Mouse (Mus musculus) midbrain, embryonic 10.5 days (tissue): Measurements from ENCODE around the gene Duox2. TPM values are rescaled to one million over a fixed set of nuclear protein-coding genes. Genes with fewer than 3 reads are reported as not detected.

Source experiments
- DNase-seq: peaks from one replicate; pipeline ENCODE4 v3.0.0-alpha.2; 2017; ENCODE audit warnings: low spot score
- H3K27ac ChIP-seq: fragments of 300-500 bp; sonication (generic); replicated peaks from 2 replicates; pipeline ENCODE4 v1.5.1; 2016; ENCODE audit warnings: mild to moderate bottlenecking
- H3K27me3 ChIP-seq: fragments of 300-500 bp; sonication (generic); 2 replicates; pipeline ENCODE4 v1.6.1; 2016; ENCODE audit warnings: low read depth, mild to moderate bottlenecking; ENCODE audit not compliant: poor library complexity, severe bottlenecking
- H3K36me3 ChIP-seq: fragments of 300-500 bp; sonication (generic); 2 replicates; pipeline ENCODE4 v1.6.1; 2016; ENCODE audit warnings: mild to moderate bottlenecking, moderate library complexity
- H3K4me1 ChIP-seq: fragments of 300-500 bp; sonication (generic); 2 replicates; pipeline ENCODE4 v1.6.1; 2016
- H3K4me3 ChIP-seq: fragments of 300-500 bp; sonication (generic); 2 replicates; pipeline ENCODE4 v1.5.1; 2016; ENCODE audit warnings: mild to moderate bottlenecking, moderate library complexity
- H3K9me3 ChIP-seq: fragments of 300-500 bp; sonication (generic); replicated peaks from 2 replicates; pipeline ENCODE4 v1.6.1; 2016; ENCODE audit warnings: mild to moderate bottlenecking
- WGBS: fragments of 180-500 bp; shearing (Covaris S2); methylation state at CpG from one replicate; pipeline ENCODE4 v1.1.7; 2016; 5-methylcytosine and 5-hydroxymethylcytosine counted together
- polyA plus RNA-seq: library from polyadenylated mRNA; unstranded; fragments of >200 nt; fragmentation: Nextera tagmentation; extraction: Ambion mirVana; gene quantifications from 2 replicates; pipeline ENCODE4 v1.2.1, GENCODE M21; 2016

The Duox2 gene
- polyA plus RNA-seq, 1 experiment from 2014 or later = not detected

GRCm38 (mm10) chr2:122315372-122315771 is 17.1 kb upstream of the Duox2 start, which contains the start of gene Duox1:
Gene Duox1, plus strand, starts transcription at chr2:122315672.
- no peak for DNase-seq
- Histone ChIP-seq H3K9me3 (no peaks in the 10 kb centered on the region), H3K36me3 (no peaks in the 10 kb centered on the region), H3K4me1 (peaks cover 11% of the 10 kb centered on the region), H3K4me3 (no peak within 1 kb of the TSS), H3K27me3 (peaks cover 52% of the 10 kb centered on the region), H3K27ac (no peak within 1 kb of the TSS)
- 85% methylated on average over 7 of the region's 7 CpGs for WGBS

DNA sequence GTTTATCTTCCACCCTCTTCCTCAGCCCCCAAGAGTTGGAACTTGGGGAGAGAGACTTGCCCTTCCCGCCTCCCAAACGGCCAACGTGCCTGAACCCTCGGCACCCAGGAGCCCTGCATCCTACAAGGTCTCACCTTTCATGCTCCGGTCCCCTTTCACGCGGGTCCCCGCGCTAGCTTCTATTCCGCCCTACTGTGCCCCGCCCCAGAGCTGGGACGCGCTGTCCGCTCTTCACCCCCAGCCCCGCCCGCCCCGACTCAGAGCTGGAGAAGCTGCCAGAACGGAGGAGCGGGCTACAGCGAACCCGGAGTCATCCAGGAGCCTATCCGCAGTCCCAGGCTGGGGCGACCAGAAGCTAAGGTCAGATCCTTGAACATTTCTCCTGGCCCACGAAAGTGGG is 15.3 kb upstream of the Duox2 start, which contains the start of gene Duoxa1:
Duoxa1 (minus strand) TSS at position 195 of the 400 bp plus-strand sequence.
- peak; percentile 30 for DNase-seq
- H3K27ac ChIP-seq = no peak within 1 kb of the TSS
- no peaks in the 10 kb centered on the region for H3K36me3 ChIP-seq
- 4% methylated on average over 24 of the region's 24 CpGs for WGBS
- no peaks in the 10 kb centered on the region for H3K9me3 ChIP-seq
- peak within 1 kb of the TSS; percentile 43 for H3K4me3 ChIP-seq
- peaks cover 11% of the 10 kb centered on the region for H3K4me1 ChIP-seq
- H3K27me3 ChIP-seq = peaks cover 61% of the 10 kb centered on the region

DNA sequence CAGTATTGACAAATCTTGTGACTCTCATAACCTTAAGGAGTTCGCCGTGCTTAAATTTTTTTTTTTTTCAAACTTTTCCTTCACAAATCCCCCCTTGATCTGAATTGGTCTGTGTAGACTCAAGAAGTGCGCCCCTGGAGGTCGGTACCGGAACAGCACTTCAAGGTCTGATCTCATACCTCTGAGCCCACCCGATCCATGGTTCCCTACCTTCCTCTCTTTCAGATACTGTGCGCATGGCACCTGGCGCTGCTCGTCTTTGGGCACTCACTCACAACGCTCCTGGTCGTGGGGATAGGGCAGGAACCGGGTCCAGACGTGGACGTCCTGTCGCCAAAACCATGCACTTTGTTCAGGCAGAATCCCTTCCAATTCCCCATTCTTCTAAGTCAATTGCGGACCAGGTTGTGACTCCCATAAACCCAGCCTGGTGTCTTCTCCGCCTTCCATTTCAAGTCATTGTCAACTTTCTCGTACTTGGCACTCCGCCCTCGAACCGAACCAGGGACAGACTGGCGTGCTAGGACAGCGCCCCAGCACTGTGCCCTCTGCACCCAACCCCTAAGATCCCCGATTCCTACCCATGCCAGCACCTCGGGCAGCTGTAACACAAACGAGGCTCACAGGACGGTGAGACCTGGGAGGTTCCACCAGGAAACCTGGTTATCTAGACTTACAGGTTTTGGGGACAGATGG is 14.6 kb upstream of the Duox2 start:
- H3K27me3 ChIP-seq = peaks cover 67% of the 10 kb centered on the region
- H3K9me3 ChIP-seq = no peaks in the 10 kb centered on the region
- no peak overlapping the region for H3K27ac ChIP-seq
- WGBS = 4% methylated on average over 27 of the region's 27 CpGs
- H3K4me1 ChIP-seq = peaks cover 11% of the 10 kb centered on the region
- H3K36me3 ChIP-seq = no peaks in the 10 kb centered on the region
- DNase-seq = peak; percentile 82
- peak overlapping the region; percentile 43 for H3K4me3 ChIP-seq

DNA sequence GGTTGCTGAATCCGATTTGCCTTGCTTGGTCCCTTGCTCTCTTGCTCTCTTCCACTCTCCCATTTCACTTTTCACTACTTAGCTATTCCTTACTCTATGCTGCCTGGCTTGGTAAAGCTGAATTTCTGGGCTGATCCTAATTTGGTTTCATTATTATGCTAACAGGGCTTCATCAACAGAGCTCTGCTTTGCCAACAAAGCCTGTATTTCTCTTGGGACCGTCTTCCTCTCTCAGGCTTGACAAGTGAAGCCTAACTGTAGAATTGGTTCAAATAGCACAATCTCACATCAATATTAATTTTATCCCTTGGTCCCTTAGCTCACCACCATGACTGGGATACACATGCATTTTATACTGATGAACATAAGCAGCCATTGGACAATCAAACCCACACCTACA is 13.3 kb upstream of the Duox2 start:
- no peaks in the 10 kb centered on the region for H3K36me3 ChIP-seq
- H3K27ac ChIP-seq = no peak overlapping the region
- no peak overlapping the region for H3K4me3 ChIP-seq
- peaks cover 11% of the 10 kb centered on the region for H3K4me1 ChIP-seq
- no peaks in the 10 kb centered on the region for H3K9me3 ChIP-seq
- no peak for DNase-seq
- H3K27me3 ChIP-seq = peaks cover 80% of the 10 kb centered on the region
- 41% methylated on average over 2 of the region's 2 CpGs for WGBS

- no peak for DNase-seq
- 48% methylated on average over 3 of the region's 3 CpGs for WGBS
- Histone ChIP-seq H3K4me1 (peaks cover 11% of the 10 kb centered on the region), H3K4me3 (no peak overlapping the region), H3K9me3 (no peaks in the 10 kb centered on the region), H3K27ac (no peak overlapping the region), H3K36me3 (no peaks in the 10 kb centered on the region), H3K27me3 (peaks cover 85% of the 10 kb centered on the region)
Observed at GRCm38 (mm10) chr2:122309647-122310046, 11.4 kb upstream of the Duox2 start.

DNA sequence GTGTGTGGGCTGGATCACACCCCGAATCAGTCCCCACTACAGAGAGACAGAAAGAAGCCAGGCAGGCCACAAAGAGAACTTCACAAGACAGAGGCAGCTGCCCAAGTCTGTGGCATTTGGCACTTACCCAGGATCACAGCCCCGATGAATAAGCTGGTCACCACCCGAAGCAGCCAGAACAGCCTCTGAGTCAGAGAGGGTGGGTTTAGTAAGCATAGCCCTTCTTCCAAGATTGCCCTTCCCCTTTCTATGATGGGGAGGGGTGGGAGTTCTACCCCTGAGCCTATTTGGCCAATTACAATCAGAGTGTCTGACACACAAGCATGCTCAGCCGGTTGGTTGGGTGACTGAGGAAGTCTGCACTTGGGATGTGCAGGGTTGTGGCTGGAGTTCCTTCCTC is 7.9 kb upstream of the Duox2 start:
- no peak for DNase-seq
- H3K27ac ChIP-seq = no peak overlapping the region
- H3K9me3 ChIP-seq = no peaks in the 10 kb centered on the region
- H3K27me3 ChIP-seq = peaks cover 86% of the 10 kb centered on the region
- peaks cover 10% of the 10 kb centered on the region for H3K4me1 ChIP-seq
- WGBS = 82% methylated on average over 4 of the region's 4 CpGs
- H3K36me3 ChIP-seq = no peaks in the 10 kb centered on the region
- no peak overlapping the region for H3K4me3 ChIP-seq

DNA sequence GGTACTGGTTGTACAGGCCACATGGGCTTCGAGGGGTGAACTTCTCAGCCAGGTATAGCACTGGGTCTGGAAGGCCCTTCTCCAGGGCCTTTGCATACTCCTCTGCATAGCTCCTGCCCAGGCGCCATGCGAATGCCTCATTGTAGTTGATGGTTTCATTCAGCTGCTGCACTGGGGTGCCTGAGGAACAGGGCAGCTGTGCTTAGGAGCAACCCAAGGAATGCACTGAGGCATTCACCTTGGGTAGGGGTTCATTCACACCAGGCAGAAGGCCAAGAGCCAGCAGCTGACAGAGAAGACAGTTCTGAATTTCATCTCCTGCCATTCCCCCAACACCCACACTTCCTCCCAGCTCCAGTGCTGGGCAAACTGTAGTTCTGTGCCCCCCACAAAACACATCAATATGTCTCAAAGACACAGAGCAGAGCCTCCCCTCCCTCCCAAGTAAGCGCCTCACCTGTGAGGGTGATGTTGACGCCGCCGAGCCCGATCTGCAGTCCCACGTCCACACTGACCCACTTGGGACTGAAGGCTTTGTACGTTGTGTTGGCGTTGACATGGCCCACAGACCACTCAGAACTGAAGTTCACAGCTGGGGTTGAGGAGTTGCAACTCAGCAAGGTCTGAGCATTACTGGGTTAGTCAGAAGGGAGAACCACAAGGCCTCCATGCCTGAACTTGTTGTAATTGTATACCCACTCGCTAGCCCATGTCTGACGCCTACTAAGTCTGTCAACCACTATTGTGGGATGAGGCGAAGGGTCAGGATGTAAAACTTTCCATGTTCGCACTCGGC is 7.0 kb upstream of the Duox2 start:
- H3K36me3 ChIP-seq = no peaks in the 10 kb centered on the region
- no peak for DNase-seq
- no peaks in the 10 kb centered on the region for H3K9me3 ChIP-seq
- H3K27me3 ChIP-seq = peaks cover 91% of the 10 kb centered on the region
- no peak overlapping the region for H3K4me3 ChIP-seq
- 86% methylated on average over 16 of the region's 16 CpGs for WGBS
- H3K4me1 ChIP-seq = peaks cover 18% of the 10 kb centered on the region
- H3K27ac ChIP-seq = no peak overlapping the region

DNA sequence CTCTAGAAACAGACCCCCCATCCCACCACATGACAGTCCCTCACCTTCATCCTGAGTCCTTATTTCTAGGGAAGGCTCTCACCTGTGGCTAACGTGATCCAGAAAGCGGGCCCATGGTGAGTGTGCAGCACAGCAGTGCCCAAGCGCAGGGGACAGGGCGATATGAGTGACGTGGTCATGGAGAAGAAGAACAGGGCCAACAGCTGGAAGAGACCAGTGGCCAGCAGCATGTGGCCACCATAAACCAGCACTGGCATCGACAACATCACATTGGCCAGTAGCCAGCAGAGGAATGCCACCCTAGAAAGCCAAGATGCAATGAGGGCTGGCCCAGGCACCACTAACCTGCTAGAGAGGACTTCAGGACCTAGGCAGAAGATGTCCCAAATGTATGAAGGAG is 6.3 kb upstream of the Duox2 start:
- Histone ChIP-seq H3K9me3 (no peaks in the 10 kb centered on the region), H3K4me3 (no peak overlapping the region), H3K4me1 (peaks cover 23% of the 10 kb centered on the region), H3K27me3 (peaks cover 98% of the 10 kb centered on the region), H3K36me3 (no peaks in the 10 kb centered on the region), H3K27ac (no peak overlapping the region)
- no peak for DNase-seq
- WGBS = 91% methylated on average over 6 of the region's 6 CpGs

DNA sequence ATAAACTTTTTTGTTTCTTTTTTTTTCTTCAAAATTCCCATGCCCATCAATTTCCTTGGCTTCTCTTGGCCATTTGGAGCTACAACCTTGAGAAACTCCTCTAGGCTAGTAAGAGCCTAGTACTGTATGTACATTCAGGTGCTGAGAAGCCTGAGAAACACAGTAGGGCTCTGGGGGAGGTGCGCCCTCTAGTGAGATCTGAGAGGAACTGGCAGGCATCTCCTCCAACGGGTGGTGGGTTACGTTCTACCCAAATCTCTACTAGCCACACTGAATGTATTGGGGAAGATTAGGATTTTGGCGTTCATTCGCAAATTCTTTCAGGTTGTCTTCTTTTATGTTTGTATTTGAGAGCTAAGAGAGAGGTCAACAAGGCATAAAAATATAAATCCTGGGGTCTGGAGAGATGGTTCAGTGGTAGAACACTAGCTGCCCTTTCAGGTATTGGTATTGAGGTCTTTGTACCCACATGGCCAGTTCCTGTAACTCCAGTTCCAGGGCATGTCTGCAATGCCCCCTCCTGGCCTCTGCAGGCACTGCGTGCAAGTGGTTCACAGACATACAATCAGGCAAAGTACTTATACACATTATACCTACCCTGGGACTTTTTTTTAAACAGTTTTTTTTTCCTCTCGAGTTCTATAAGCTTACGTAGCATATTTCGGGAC is 4.5 kb upstream of the Duox2 start:
- no peaks in the 10 kb centered on the region for H3K36me3 ChIP-seq
- peaks cover 40% of the 10 kb centered on the region for H3K4me1 ChIP-seq
- H3K27ac ChIP-seq = no peak overlapping the region
- peak; percentile 66 for DNase-seq
- no peak overlapping the region for H3K4me3 ChIP-seq
- H3K27me3 ChIP-seq = peaks cover 100% of the 10 kb centered on the region
- no peaks in the 10 kb centered on the region for H3K9me3 ChIP-seq
- 11% methylated on average over 9 of the region's 9 CpGs for WGBS

DNA sequence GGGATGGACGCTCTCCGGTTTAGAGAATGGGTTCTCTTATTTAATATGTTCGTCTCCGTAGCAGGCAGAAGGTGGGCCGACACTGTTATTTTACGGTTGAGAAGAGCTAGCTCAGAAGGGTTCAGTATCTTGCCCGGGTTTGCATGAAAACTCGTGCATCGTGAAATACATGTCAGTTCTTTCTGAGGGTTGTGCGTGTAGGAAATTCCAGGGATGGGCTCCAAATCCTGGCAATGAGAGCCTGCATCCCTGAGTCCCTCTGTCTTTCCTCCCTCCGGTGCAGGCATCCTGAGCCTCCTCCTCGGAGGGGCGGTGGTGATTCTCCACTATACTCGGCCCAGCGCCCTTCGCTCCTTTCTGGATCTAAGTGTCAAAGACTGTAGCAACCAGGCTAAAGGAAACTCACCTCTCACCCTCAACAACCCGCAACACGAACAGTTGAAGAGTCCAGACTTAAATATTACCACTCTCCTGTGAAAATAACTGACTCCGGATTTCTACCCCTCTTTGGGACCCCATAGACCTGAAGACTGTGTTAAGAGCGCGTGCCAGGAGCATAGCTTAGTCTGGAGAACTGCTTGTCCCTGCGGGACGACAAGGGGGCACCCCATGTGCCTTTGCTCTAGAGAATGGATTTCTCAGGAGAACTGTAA is 3.8 kb upstream of the Duox2 start:
- WGBS = 6% methylated on average over 23 of the region's 23 CpGs
- Histone ChIP-seq H3K27me3 (peaks cover 100% of the 10 kb centered on the region), H3K9me3 (no peaks in the 10 kb centered on the region), H3K36me3 (no peaks in the 10 kb centered on the region), H3K4me3 (peak overlapping the region; percentile 54), H3K27ac (no peak overlapping the region), H3K4me1 (peaks cover 47% of the 10 kb centered on the region)
- peak; percentile 27 for DNase-seq

DNA sequence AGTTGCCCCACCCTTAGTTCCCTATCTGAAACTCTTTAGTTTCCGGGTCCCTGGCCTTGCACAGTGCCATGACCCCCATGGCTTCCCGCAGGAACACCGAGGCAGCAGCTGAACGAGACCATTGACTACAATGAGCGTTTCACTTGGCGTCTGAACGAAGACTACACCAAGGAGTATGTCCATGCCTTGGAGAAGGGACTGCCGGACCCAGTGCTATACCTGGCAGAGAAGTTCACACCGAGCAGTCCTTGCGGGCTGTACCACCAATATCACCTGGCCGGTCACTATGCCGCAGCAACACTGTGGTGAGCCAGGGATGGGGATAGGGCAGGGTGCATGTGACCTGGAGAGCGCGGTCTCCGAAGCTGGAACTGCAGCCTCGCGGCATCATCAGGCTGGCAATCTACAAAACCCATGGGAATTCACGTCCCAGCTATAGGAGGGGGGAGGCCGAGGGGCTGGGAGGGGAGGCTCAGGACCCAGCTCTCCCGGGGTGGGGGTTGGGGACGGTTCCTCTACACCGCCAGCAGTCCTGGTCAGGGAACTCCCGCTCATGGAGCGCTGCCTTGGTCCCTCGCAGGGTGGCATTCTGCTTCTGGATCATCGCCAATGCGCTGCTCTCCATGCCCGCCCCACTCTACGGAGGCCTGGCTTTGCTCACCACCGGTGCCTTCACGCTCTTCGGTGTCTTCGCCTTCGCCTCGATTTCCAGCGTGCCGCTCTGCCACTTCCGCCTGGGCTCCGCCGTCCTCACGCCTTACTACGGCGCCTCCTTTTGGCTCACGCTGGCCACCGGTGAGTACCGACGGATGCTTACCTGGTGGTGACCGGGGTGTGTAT is 3.1 kb upstream of the Duox2 start:
- Histone ChIP-seq H3K27me3 (peaks cover 100% of the 10 kb centered on the region), H3K4me3 (peak overlapping the region; percentile 54), H3K9me3 (no peaks in the 10 kb centered on the region), H3K36me3 (no peaks in the 10 kb centered on the region), H3K4me1 (peaks cover 52% of the 10 kb centered on the region), H3K27ac (no peak overlapping the region; the same call in 1 of the 2 replicates)
- DNase-seq = peak; percentile 53
- WGBS = 1% methylated on average over 48 of the region's 48 CpGs

- Histone ChIP-seq H3K4me1 (peaks cover 55% of the 10 kb centered on the region), H3K36me3 (no peaks in the 10 kb centered on the region), H3K27ac (no peak overlapping the region), H3K4me3 (peak overlapping the region; percentile 54), H3K27me3 (peaks cover 100% of the 10 kb centered on the region), H3K9me3 (no peaks in the 10 kb centered on the region)
- no peak for DNase-seq
- 6% methylated on average over 14 of the region's 14 CpGs for WGBS
Observed at GRCm38 (mm10) chr2:122300656-122301020, 2.4 kb upstream of the Duox2 start.
